Mouse (Mus musculus) liver, embryonic 14.5 days (tissue): ENCODE results near the gene Des. TPM values are rescaled to one million over a fixed set of nuclear protein-coding genes. Genes with fewer than 3 reads are reported as not detected.

Experiments used
- ATAC-seq: fragments of 200-750 bp; cut with Nextera tagmentation; 2 replicates; pipeline ENCODE4 v1.8.0; 2017; ENCODE audit warnings: moderate number of reproducible peaks, mild to moderate bottlenecking, moderate library complexity; ENCODE audit not compliant: insufficient read depth
- DNase-seq, 3 experiments: peaks; one replicate each; pipeline ENCODE4 v3.0.0-alpha.2; 2012 to 2013; ENCODE audit warnings: low read depth in 3 of 3, low spot score in 3 of 3
- H3K27ac ChIP-seq: fragments of 300-500 bp; sonication (generic); 2 replicates; pipeline ENCODE4 v1.5.1; 2014; ENCODE audit warnings: moderate library complexity, mild to moderate bottlenecking, control low read depth, inconsistent platforms
- H3K27me3 ChIP-seq: fragments of 300-500 bp; sonication (generic); 2 replicates; pipeline ENCODE4 v1.6.1; 2014; ENCODE audit warnings: mild to moderate bottlenecking, low read length, moderate library complexity; ENCODE audit not compliant: control insufficient read depth, insufficient read depth
- H3K36me3 ChIP-seq: fragments of 300-500 bp; sonication (generic); replicated peaks from 2 replicates; pipeline ENCODE4 v1.6.1; 2014; ENCODE audit warnings: low read depth; ENCODE audit not compliant: control insufficient read depth, insufficient read depth
- H3K4me1 ChIP-seq, 2 experiments: fragments of 200-500 bp in 1 of 2; fragments of 300-500 bp in 1 of 2; sonication (generic) in 1 of 2; replicated peaks; 2 replicates each; pipeline ENCODE4 v1.6.1; 2012 to 2014; ENCODE audit warnings: antibody characterized with exemption in 1 of 2, inconsistent platforms in 1 of 2, low read length in 1 of 2; ENCODE audit not compliant: control insufficient read depth in 2 of 2, insufficient read depth in 2 of 2
- H3K4me2 ChIP-seq: fragments of 300-500 bp; sonication (generic); 2 replicates; pipeline ENCODE4 v1.6.1; 2014; ENCODE audit warnings: low read depth, mild to moderate bottlenecking, control low read depth, moderate library complexity
- H3K4me3 ChIP-seq, 2 experiments: fragments of 200-500 bp in 1 of 2; fragments of 300-500 bp in 1 of 2; sonication (generic) in 1 of 2; 2 replicates each; pipeline ENCODE4 v1.5.1; 2012 to 2014; ENCODE audit warnings: low read depth in 2 of 2, low read length in 2 of 2, mild to moderate bottlenecking in 2 of 2, control low read depth in 1 of 2, inconsistent platforms in 1 of 2, moderate library complexity in 1 of 2; ENCODE audit not compliant: insufficient read depth in 1 of 2
- H3K9ac ChIP-seq: fragments of 300-500 bp; sonication (generic); replicated peaks from 2 replicates; pipeline ENCODE4 v1.6.1; 2014; ENCODE audit warnings: mild to moderate bottlenecking, control low read depth, moderate library complexity
- H3K9me3 ChIP-seq: fragments of 300-500 bp; sonication (generic); 2 replicates; pipeline ENCODE4 v1.6.1; 2016; ENCODE audit warnings: low read length, mixed read lengths; ENCODE audit not compliant: control insufficient read depth
- CTCF ChIP-seq: IDR thresholded peaks from 2 replicates; pipeline ENCODE4 v1.5.1; 2016; ENCODE audit warnings: antibody characterized with exemption, low read depth, control low read depth
- EP300 ChIP-seq: IDR thresholded peaks from 2 replicates; pipeline ENCODE4 v1.6.1; 2016; ENCODE audit warnings: antibody characterized with exemption, low read depth
- WGBS: fragments of 180-500 bp; shearing (Covaris S2); extraction: QIAGEN DNeasy Blood & Tissue Kit; methylation state at CpG from one replicate; pipeline ENCODE4 v1.1.7; 2014; ENCODE audit not compliant: insufficient replicate concordance; 5-methylcytosine and 5-hydroxymethylcytosine counted together
- polyA plus RNA-seq, 2 experiments: library from polyadenylated mRNA; depleted of rRNA in 1 of 2; stranded (reverse) in 1 of 2; unstranded in 1 of 2; fragments of >200 nt; fragmentation: Nextera tagmentation in 1 of 2; extraction: Ambion mirVana in 1 of 2; gene quantifications; 2 replicates each; pipeline versions ENCODE4 v1.2.1 to v1.2.3; 2012 to 2014

Gene Des
- polyA plus RNA-seq, 2 experiments, result 1.1 to 1.4 TPM

GRCm38 (mm10) chr1:75339337-75339736 is 20.8 kb upstream of the Des start:
- no peak for DNase-seq
- WGBS, result 55% methylated on average over 9 of the region's 9 CpGs
- ATAC-seq, result no peak
- no peak overlapping the region for H3K4me2 ChIP-seq
- H3K4me1 ChIP-seq, result peaks cover 0 to 5% of the 10 kb centered on the region in 2 experiments; a peak in 1 of 4 replicates
- H3K9me3 ChIP-seq, result no peaks in the 10 kb centered on the region
- no peak overlapping the region for H3K9ac ChIP-seq
- H3K36me3 ChIP-seq, result no peaks in the 10 kb centered on the region
- no peak for TF ChIP-seq EP300
- TF ChIP-seq CTCF, result no peak
- no peak overlapping the region for H3K27ac ChIP-seq
- H3K4me3 ChIP-seq, result no peak overlapping the region
- no peaks in the 10 kb centered on the region for H3K27me3 ChIP-seq

- 53% methylated on average over 2 of the region's 2 CpGs for WGBS
- Histone ChIP-seq H3K27ac (no peak overlapping the region), H3K4me2 (no peak overlapping the region), H3K4me1 (peaks cover 0 to 5% of the 10 kb centered on the region in 2 experiments; a peak in 1 of 4 replicates), H3K4me3 (no peak overlapping the region), H3K36me3 (no peaks in the 10 kb centered on the region), H3K9ac (no peak overlapping the region), H3K27me3 (no peaks in the 10 kb centered on the region; the same call in 1 of the 2 replicates), H3K9me3 (no peaks in the 10 kb centered on the region)
- no peak for ATAC-seq
- TF ChIP-seq CTCF, result no peak
- TF ChIP-seq EP300, result no peak
- DNase-seq, result no peak
These were observed 19.6 kb upstream of the Des start for GRCm38 (mm10) chr1:75340519-75340918.

- H3K27me3 ChIP-seq, result no peaks in the 10 kb centered on the region; the same call in 1 of the 2 replicates
- WGBS, result 3% methylated on average over 8 of the region's 8 CpGs
- H3K9me3 ChIP-seq, result no peaks in the 10 kb centered on the region
- DNase-seq (peak in 1 of 3 experiments; percentile 23), ATAC-seq (no peak)
- TF ChIP-seq CTCF (peak; percentile 79), EP300 (no peak)
- H3K9ac ChIP-seq, result no peak overlapping the region
- H3K4me1 ChIP-seq, result peaks cover 0 to 2% of the 10 kb centered on the region in 2 experiments; a peak in 1 of 4 replicates
- H3K27ac ChIP-seq, result no peak overlapping the region
- no peaks in the 10 kb centered on the region for H3K36me3 ChIP-seq
- no peak overlapping the region for H3K4me3 ChIP-seq
- H3K4me2 ChIP-seq, result no peak overlapping the region
These were observed 17.2 kb upstream of the Des start for GRCm38 (mm10) chr1:75342874-75343416.

GRCm38 (mm10) chr1:75344291-75345035 is 15.7 kb upstream of the Des start:
- no peak overlapping the region for H3K27ac ChIP-seq
- 13% methylated on average over 15 of the region's 15 CpGs for WGBS
- H3K27me3 ChIP-seq, result no peaks in the 10 kb centered on the region; the same call in 1 of the 2 replicates
- no peak overlapping the region for H3K4me3 ChIP-seq
- H3K4me1 ChIP-seq, result no peaks in the 10 kb centered on the region; a peak in 1 of 4 replicates
- no peak overlapping the region for H3K9ac ChIP-seq
- TF ChIP-seq EP300 (no peak), CTCF (no peak)
- DNase-seq, result no peak
- ATAC-seq, result no peak
- H3K4me2 ChIP-seq, result no peak overlapping the region
- no peaks in the 10 kb centered on the region for H3K9me3 ChIP-seq
- H3K36me3 ChIP-seq, result no peaks in the 10 kb centered on the region
